Mouse (Mus musculus): ENCODE measurements around the gene Nupl2. TPM values are rescaled to one million over a fixed set of nuclear protein-coding genes. Genes with fewer than 3 reads are reported as not detected.

Nupl2 gene
- total RNA-seq (2021), result 1 to 10 TPM; 5.0 TPM
- long read RNA-seq, experiment 1, transcript Nupl2-201 (7 exons, 2,914 nt), result major isoform, 6 of 7 reads
- long read RNA-seq, experiment 1, partial matches to known transcripts, result 0 of 7 reads
- long read RNA-seq, experiment 1, other reads (novel, unspliced or antisense), result 1 of 7 reads
- long read RNA-seq, experiment 2, transcript Nupl2-201 (7 exons, 2,914 nt), result major isoform, 9 of 11 reads
- long read RNA-seq, experiment 2, partial matches to known transcripts, result 1 of 11 reads
- long read RNA-seq, experiment 2, other reads (novel, unspliced or antisense), result 1 of 11 reads

DNA sequence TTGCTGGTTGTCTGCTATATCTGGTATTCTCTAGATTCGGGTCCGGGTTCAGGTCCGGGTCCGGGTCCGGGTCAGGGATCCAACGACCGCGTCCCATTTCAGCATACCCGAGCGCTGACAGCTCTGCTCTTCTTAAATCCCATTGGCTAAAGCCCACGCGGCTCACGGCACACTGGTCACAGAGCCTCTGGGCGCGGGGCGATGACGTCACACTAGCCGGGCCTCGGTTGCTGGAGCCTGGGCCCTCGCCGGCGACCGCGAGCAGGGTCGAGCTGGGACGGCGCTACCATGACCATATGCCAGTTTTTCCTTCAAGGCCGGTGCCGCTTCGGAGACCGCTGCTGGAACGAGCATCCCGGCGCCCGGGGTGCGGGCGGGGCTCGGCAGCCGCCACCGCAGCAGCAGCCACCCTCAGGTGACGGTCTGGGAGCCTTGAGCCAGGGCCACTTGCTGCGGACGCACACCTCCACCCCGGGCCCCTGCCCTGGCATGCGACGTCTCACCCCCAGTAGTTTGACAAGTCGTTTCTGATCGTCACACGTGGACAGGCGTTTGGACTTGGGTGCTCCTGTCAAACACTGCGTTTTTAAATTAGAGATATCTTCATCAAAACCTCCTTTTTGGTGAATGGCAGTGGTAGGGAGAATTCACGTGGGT is at the start of gene Nupl2:
Gene Nupl2, plus strand, starts transcription at position 175 of the 657 bp plus-strand sequence.
- DNase-seq, result peak; percentile 91

DNA sequence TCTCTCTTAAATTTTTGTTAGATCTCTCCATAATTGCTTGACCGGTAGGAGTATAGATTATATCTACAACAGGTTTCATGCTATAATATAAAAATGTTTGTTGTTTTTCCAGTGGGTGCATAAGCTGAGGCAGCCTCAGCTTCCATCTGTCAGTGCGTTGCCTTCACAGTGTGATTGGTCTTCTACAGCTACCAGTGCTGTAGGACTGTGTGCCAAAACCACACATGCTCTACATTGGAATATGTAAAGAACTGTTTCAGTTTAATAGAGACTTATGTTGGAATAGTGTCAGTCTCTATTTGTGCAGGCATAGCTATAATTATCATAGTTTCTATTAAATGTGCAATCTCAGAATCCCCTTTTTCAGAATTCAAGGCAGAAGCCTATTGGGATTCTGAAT is 42.5 kb upstream of the Nupl2 start:
- DNase-seq, result no peak

DNA sequence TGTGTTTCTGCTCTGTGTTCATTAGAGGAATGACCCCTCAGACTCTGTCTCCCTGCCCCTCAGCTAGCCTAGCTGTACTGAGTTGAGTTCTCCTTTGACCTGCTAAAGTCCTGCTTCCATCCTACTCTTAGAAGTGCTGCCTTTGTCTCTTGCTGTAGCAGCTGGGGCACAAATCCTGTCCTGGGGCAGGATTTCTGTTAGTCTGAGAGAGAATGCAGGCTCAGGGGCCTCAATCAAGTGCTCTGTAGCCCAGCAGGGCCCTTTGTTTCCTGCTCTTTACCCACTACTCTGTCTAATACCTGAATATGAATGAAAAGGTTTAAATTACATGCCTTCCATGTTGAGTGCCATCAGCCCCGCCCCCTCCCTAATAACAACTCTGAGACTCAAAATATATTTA is 40.6 kb upstream of the Nupl2 start:
- no peak for DNase-seq

DNA sequence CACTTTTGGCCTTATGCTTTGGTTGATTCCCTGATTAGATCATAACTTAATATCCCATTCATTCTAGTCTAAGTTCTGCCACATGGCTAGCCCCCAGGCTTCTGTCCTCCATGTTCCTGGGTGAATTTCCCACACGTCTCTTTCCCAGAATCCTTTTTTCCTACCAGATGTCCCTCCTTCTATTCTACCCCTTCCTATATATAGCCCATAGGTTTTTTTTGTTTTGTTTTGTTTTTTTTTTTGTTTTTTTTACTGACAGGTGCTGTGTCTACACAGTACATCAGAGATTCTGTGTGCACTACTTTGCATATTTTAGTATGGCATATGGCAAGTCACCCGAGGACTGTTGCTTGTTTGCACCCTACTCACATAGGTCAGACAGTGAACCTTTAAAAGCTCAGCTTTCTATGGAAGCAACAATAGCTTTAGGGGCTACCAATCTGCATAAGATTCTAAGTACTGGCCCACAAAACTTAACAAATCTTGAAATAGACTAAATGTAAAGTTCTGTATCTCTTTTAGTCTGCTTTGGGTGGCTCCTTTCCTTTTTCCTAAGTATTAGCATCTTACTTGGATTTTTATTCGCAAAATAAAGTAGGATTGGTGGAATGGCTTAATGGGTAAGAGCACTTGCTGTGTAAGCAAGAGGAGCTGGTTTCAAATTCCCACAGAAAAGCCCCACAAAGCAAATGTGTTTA is 40.0 kb upstream of the Nupl2 start:
- DNase-seq, result no peak

DNA sequence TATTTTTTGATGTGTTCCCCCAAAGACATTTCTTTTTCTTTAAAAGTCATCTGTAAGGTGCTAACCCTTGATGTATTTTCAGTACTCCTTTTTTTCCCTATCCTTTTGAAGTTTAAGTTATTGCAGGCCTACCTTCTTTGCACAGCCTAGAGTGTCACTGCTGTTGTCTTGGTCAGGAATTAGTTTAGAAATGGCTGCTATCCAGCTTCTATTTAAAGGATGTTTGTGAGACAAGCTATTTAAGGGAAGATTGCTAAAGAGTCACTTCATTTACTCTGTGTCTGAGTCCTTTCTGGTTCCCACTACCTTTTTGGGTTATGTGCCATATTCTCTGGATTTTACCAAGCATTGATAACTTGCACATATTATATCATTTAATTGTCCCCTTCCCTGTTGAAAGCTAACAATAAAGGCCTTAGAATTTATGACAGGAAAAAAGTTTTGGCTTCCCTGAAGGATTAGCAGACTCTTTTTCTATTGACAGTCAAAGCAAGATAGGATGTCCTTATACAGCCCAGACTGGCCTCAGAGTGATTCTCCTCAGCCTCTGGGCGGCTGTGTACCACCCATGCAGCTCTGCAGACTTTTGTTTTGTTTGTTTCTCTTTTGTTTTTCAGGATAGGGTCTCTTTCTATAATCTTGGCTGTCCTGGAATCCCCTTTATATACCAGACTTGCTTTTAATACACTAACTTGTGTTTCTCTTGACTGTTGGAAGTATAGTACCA is 38.7 kb upstream of the Nupl2 start:
- no peak for DNase-seq

DNA sequence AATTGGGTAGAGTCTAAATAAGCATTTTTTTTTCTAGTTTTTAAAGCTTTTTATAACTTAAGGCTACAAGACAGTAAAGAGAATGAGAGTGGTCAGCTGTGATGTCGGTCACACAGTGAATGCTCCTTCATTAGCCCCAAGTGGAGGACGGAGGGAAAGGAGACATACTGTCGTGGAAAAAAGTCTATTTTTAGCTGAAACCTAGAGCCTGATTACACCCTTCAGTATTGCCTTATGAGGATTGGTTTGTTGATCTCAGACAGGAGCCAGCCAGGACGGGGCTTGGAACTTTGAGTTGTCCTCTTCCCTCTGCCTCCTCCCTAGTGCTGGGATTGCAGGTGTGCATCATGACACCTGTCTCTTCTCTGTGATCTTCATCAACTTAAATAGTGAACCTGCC is 37.8 kb upstream of the Nupl2 start:
- no peak for DNase-seq

DNA sequence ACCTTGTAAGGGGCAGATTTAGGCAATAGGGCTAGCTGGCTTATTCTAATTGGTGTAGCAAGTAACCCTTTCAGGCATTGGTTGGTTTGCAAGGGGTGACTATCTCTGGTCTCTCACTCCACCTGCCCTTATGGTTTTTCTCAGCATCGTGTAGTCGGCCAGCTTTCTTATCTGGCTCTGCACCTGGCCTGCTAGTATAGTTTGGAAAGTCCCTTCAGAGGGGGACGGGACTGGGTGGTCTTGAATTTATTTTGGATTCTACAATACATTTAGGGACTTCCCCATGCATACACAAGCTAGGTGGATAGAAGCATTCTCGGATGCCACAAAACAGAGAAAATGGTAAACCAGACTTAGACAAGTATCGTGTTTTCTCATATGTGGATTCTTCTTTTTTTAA is 17.8 kb upstream of the Nupl2 start:
- no peak for DNase-seq

DNA sequence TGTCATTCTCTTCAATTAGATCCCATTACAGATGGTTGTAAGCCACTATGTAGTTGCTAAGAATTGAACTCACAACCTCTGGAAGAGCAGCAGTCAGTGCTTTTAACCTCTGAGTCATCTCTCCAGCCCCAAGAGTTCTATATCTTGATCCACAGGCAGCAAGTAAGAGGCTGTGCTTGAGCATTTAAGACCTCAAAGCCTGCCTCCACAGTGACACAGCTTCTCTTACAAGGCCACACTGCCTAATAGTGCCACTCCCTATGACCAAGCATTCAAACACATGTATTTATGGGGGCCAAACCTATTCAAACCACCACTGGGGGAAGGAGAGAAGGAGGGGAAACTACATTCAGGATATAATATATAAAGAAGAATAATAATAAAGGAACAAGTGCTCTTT is 12.6 kb upstream of the Nupl2 start:
- DNase-seq, result no peak

DNA sequence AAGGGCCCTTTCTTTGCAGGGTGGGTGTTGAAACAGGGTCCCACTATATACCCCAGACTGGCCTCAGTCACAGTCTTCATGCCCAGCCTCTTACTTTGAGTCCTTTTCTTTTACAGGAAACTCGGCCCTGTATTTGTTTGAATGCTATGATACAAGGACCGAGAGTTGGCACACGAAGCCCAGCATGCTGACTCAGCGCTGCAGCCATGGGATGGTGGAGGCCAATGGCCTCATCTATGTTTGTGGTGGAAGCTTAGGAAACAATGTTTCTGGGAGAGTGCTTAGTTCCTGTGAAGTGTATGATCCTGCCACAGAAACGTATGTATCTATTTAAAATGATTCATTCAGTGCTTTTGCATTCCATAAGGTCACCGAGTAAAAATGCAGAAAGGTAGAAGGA is 8.0 kb upstream of the Nupl2 start:
- DNase-seq, result no peak

DNA sequence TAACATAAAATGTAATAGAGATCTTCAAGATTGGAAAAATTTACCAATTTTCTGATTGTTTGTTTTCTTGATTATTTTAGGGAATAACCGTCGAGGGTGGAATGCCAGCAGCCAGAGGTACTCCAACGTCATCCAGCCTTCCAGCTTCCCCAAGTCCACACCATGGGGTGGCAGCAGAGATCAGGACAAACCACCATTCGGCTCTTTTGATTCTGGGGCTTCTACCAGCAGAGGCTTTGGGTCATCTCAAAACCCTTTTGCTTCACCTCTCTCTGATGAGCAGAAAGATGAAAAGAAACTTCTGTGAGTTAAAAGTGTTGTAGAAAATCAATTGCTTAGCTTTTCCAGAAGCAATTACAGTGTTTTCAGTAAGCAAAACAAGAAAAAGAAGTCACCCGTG is 2.5 kb downstream of the Nupl2 start:
- DNase-seq, result no peak

DNA sequence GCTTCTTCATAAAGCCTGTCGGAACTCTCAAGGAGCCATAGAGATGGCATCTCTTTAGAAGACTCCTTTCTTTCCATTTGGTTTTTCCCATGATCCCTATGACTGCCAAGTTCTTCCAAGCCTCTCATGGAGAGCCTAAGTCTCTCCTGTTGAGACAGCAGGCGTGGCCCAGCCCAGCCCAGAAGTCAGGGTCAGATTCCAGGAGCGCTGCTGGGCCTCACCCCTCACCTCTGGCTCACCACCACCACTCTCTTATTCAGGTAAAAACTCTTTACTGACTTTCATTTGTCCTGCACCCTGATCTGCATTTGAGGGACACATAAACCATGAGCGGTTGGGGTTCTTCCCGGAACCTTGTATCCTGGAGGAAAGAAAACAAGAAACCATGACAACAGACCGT is 5.1 kb downstream of the Nupl2 start:
- DNase-seq, result no peak

DNA sequence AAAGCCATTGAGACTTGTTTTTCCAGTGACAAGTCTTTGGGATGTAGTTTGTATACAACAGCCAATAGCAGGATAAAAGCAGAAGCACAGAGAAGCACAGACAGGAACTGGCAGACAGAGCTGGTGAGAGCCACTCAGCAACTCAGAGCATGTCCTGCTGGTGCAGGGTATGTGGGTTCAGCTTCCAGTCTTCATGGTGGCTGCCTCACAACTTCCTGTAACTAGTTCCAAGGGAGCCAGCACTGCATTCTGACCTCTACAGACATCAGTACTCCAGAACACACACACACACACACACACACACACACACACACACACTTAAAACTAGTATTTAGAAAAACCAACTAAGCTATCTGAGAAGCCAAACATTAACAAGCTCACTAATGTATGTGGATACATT is 7.3 kb downstream of the Nupl2 start:
- DNase-seq, result no peak

DNA sequence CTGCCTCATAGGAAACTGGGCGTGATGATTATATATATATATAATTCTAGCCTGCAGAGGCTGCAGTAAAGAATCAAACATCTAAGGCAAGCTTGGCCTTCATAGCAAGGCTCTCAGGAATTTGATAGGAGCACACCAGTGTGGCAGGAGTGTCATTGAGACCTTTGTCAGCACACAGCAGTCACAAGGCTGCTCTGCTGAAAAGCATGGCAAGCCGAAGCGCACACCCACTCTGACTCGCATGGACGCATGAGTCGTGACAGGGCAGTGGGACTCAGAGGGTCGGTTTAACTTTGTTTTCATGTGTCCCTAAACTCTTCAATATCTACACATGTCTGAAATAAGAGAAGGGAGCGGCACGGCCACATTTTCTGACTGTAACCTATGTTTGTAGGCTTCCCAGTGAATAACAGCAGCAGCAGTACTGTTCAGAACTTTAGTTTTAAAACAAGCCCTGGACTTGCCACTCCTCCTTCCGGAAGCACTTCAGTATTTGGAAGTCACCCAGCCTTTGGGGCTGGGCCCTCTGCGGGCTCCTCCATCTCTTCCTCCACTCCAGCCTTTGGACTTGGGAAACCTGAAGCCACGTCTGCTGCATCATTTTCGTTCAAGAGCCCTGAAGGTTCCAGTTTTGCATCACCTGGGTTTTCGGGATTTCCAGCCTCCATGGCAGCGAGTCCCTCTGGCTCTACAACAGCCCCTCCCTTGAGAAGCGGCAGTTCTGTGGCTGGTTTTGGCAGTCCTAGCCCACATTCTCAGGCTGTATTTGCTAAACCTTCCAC is 16.9 kb downstream of the Nupl2 start:
- no peak for DNase-seq

DNA sequence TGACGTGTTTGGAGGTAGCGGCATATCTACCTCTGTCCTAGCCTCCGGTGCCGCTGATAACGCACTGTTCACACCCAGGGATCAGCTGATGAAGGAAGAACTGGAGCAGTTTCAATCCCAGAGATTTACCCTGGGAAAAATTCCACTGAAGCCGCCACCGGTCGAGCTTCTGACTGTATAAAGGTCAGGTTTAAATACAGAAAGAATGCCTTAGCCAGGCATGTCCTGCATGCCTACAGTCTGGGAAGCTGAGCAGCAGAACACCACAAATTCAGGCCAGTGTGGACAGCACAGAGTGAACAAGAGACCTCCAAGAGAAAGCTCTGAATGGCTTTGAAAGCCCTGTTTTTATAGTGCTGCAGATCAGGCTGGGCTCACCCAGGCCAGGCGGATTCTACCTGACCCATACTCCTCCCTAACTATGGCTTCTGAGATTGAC is 17.6 kb downstream of the Nupl2 start:
- no peak for DNase-seq

DNA sequence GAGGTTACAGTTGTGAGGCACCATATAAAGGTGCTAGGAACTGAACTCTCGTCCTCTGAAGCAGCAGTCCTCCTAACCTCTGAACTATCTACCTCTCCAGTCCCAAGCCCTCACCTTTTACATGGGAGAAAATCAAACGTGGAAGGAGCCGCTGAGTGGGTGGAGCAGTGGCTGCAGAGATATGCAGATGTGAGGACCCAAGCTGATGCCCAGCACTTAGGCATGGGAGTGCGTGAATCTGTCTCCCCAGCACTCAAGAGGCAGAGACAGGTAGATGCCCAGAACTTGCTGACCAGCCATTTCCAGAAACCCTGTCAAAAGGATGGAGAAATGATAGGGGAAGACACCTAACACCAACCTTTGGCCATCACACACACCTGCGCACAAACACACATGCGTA is 18.3 kb downstream of the Nupl2 start:
- no peak for DNase-seq

DNA sequence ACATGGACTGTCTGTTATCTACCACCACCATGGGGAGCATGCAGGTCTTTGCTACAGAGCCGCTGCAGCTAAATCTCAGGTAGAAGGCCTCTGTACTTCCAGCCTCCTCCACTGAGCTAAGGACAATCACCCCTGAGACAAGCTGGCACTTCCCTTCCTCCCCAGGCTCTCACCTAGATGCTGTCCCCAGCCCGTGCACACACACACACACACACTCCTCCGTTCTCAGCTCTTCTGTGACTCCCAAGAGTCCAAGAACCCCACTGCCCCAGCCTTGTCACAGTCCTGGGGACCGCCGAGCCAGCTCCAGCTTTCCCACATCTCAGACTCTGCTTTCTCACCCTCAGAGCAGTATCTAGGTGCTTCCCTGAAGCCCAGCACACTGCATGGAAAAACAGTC is 19.2 kb downstream of the Nupl2 start:
- DNase-seq, result no peak

DNA sequence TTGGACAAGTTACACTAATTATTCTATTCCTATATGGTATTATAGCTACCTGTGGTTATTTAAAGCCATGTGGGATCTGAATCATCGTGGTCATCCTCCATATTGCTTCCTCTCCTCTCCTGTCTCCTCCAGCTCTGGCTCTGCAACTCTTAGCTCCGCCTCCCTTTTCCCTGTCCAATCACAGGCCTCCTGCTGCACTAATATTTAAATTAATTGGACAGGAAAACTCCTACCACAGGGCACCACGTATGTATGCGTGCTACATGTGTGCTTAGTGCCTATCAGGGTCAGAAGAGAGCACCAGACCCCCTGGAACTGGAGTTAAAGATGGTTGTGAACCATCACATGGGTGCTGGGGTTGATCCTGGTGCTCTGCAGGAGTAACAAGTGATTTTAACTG is 23.7 kb downstream of the Nupl2 start:
- no peak for DNase-seq

DNA sequence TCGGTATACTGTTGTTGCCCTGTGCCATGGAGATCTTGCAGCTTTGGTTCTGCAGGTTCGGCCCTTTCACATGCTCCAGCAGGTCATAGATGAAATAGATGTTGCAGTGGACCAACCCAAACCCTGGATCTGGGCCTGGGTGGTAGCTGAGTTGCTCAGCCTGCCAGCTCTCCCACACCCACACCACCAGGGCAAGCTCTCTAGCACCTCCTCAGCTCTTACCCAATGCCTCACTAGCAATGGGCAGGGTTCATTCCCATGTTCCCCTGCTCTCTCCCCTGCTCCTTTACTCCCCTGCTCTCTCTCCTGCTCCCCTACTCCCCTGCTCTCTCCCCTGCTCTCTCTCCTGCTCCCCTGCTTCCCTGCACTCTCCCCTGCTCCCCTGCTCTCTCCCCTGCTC is 27.1 kb downstream of the Nupl2 start:
- DNase-seq, result no peak

DNA sequence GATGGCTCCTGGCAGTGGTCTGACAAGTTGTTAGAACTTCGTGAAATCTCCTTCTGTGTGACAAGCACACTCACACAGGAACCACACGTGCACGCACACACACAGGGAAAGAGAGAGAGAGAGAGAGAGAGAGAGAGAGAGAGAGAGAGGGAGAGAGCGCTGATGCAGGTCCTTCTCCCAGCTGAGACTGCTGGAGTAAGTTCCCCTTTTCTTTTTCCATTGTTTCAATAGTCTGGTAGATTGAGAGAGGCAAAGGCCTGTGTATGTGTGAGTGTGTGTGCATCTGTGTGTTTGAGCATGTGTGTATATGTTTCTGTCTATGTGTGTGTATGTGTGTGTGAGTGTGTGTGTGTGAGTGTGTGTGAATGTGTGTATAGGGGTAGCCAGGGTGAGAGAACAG is 36.2 kb downstream of the Nupl2 start:
- DNase-seq, result no peak

DNA sequence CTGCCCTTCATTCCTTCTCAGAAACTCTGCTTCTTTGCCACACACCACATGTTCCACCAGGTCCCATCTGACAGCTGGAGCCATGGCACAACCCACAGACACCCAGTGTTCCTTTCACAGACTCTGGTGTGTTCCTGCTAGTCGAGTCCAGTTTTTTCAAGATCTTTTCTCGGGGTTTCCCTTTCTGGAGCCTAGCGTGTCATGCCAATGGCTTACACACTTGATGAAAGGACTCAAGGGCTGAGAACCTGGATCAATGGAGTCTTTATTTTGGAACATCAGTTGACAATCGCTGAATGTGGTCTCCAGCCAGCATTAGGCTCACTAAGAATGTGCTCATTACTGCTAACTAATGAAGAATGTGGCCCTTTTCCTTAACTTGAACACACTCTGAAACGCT is 37.7 kb downstream of the Nupl2 start:
- no peak for DNase-seq

DNA sequence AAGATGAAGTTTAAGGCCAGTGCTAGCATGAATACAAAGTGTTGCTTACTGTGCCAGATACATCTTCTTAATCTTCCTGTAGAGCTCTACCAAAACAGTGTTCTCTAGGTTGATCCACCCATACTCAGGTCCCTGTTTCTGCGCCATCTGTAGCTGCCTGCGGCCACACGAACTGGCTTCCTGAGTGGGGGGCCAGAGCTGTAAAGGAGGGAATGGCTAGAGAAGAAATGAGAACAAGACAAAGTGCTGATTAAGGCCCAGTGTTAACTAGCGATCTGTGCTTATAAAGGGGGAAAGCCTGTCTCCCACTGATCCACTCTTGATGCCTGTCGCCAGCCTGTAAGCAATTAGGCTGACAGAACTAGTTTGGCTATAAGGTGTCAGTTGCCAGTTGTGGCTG is 38.5 kb downstream of the Nupl2 start:
- DNase-seq, result no peak

DNA sequence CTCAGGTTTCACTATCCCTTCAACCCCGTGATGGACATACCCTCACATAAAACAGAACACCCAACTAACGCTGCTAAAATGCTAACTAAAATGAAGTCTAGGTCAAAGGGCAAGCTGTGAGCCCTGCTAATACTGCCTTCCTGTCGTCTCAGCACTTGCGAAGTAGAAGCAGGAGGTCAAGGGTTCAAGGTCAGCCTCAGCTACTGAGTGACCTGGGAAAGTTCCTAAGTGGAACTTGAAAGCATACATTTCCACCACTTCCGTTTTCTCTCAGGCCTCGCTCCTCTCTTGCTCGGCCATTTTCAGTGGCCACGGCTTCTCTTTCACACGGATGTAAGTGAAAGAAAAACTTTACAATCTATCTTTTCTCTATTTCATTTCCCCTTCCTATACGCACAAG is 43.2 kb downstream of the Nupl2 start:
- no peak for DNase-seq

Measured in gastrocnemius, postnatal 25 days (tissue).